Mouse (Mus musculus): ENCODE measurements at regions not wholly inside any gene's neighbourhood (a gene's known extent, or its start where the extent isn't known, plus 50 kb on each side); places are given as distances from the start of the nearest gene placed in this dataset.

- DNase-seq (ENCODE audit: low spot score in 2 of 2), result no peak
Observed at GRCm38 (mm10) chr2:79510485-79511094, 54.0 kb upstream of the Cerkl start.

- no peak for DNase-seq (ENCODE audit: low spot score in 2 of 2)
Observed at GRCm38 (mm10) chr2:79511108-79511507, 54.5 kb upstream of the Cerkl start.

DNA sequence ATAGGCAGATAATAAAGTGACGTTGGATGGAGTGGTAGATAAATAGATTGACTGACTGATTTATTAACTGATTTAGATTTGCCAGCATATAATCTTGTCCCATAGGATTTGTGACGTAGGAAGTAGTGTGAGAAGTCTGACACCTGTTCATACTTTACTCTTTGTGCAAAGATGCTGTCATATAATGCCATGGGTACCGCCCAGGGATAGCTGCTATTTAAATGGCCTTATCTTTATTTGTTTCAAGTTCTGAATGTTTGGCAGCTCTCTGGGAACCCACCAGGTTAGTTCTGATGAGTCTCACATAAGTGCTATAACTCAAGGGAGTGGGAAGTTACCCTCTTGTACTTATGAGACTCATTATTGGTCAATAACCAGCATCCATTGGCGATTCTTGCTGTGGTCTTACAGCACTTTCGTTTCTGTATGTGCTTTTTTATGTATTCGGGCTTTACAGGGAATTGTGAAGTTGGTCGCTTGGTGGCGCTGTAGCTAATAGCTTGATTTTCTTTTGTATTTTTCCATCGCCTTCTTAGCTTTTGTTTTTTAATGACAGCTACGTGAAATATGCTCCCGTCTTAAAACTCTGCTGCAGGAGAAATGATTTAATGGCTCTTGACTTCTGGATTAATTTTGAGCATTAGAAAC lies 55.2 kb upstream of the Cerkl start:
- peak; percentile 19 to 88 for DNase-seq (ENCODE audit: low spot score in 2 of 2)

GRCm38 (mm10) chr2:79512374-79512773 lies 55.8 kb upstream of the Cerkl start:
- DNase-seq (ENCODE audit: low spot score in 2 of 2), result no peak

DNA sequence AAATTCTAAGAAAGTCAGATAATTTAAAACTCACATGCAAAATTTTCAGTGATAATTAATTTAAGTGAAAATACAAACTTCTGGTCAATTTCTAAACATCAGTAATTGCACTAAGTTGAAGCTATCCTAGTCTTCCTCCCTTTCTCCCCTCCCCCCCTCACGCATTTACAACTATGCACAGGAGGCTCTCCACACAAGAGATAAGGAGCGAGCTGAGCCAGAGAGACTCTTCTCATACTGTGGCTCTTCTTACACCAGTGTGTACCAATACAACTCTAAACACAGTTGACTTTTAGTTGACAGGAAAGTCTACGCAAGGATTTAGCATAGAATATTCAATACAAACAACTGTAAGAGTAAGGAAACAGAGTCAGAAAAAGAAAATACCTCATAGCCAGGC lies 57.1 kb upstream of the Cerkl start:
- DNase-seq (ENCODE audit: low spot score in 2 of 2), result no peak

DNA sequence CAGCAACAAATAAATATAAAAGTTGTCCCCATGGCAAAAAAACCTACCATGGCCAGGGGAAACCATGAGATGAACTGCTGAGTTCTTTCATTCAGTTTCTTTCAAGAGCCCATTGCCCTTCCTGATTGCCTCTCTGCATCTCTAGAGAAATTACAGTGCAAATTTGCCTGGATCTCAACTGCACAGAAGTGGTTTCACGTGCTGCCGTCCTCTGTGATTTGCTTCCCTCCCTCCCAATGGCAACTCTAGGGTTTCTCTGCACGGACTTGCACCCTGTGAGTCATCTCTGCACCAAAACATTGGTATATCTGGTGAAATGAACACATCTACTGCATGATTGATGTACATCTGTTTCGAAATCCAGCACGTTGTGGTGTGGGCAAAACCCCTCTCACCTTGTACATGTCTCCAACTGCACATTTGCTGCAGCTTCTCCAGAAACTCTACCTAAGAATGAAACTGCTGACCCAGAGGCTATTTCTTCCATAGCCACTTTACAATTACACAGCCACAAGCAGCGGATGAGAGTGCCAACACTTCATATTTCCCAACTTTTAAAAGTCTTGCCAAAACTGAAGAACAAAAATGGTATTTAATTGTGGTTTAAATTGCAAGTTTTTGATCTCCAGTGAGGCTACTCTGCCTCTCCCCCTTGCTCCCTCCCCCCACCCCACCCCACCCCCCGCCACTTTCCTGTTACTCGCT lies 61.6 kb upstream of the Cerkl start:
- DNase-seq (ENCODE audit: low spot score in 2 of 2), result no peak

GRCm38 (mm10) chr2:79519799-79520449 lies 63.3 kb upstream of the Cerkl start:
- no peak for DNase-seq (ENCODE audit: low spot score in 2 of 2)

- no peak for DNase-seq (ENCODE audit: low spot score in 2 of 2)
Observed at GRCm38 (mm10) chr2:79523441-79523840, 66.9 kb upstream of the Cerkl start.

DNA sequence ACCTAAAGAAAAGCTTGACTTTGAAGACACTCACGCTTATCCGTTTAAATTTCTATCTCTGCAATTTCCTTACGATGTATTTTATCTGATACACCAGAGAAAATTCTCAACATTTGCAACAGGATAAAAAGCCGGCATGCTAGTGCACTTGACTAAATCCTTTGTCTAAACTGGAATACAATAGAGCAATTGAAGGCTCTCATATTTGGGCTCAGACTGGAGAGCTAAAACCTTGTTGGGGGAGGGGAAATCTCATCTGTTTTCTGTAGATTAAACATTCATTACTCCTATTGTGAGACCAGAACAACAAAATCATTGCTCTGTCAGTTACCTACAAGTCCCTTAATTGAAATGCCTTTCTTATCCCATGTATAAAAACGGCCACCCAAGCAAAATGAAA lies 70.9 kb upstream of the Cerkl start:
- DNase-seq (ENCODE audit: low spot score in 2 of 2), result no peak

- DNase-seq (ENCODE audit: low spot score in 2 of 2), result no peak
Observed at GRCm38 (mm10) chr2:79528347-79528990, 71.9 kb upstream of the Cerkl start.

DNA sequence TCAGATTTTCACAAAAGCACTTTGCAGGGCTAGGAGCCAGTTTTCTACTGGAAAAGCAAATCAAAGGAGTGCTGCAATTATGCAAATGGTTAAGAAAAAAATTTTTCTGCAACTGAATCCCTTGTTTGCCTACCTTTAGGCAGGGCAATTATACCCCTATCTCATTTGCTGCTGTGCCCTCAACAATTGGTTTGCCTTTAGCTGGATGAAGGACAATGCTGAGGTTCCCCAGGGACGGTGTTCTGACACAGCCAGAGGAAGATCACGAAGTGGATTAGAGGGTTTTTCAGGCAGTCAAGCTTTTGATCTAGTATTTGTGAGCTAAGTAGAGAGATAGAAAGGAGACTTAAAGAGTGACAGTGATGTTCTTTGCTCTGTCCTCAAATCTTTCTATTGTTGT lies 72.6 kb upstream of the Cerkl start:
- DNase-seq (ENCODE audit: low spot score in 2 of 2), result no peak

DNA sequence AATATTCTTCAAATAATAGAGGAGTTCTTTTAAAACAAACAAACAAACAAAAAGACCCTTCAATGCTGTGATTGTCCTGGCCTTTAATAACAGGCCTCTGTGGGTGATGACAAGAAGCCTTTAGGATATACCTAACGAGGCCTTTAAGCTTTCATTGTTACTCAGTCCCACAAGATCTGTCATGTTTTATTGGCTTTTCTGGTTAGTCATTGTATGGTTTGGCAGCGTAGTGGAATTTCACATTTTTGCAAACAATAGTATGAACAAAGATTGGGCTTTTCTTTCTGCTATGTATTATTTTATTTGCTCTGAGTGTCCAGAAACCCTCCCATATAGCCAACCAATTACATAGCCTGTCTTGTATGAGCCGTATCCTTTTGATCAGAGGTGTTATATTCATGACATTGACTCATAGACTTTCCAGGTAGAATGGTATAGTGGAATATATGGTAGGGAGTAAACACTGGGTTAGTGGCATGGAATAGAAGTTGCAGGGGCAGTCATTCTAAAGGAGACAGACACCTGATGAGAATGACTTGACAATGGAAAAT lies 76.1 kb upstream of the Cerkl start:
- DNase-seq (ENCODE audit: low spot score in 2 of 2), result no peak

DNA sequence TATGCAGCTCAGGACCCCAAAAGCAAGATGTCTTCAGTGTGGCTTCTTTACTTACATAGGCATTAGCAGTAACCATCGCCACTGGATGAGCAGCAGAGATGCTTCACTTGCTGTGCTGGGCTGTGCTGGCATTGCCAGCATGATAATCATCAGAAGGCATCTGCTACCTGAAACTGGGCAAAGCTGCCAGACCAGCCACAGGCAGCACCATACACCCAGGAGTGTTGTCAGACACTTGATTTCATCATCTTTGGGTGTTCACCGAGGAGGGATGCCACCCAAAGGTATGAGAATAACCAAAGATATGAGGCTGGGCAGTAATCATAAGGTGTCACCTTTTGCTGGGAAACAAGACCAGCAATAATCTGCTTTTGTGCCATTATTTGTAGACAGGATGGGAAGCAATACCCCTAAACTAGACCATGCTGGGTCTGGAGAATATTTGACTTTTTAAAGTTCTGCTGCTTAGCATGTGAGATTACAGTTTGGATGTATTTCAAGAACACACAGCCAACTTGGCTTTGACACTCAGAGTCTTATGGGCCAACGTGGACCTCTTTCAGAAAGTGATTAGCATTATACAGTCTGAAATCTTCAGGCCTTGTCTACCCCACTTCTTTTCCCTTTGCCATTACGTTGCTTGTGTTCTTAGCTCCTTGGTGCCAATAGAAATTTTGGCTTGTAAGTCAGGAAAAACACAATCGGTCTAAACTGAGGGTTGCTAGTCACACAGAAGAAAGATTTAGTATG lies 80.7 kb upstream of the Cerkl start:
- DNase-seq (ENCODE audit: low spot score in 2 of 2), result no peak

DNA sequence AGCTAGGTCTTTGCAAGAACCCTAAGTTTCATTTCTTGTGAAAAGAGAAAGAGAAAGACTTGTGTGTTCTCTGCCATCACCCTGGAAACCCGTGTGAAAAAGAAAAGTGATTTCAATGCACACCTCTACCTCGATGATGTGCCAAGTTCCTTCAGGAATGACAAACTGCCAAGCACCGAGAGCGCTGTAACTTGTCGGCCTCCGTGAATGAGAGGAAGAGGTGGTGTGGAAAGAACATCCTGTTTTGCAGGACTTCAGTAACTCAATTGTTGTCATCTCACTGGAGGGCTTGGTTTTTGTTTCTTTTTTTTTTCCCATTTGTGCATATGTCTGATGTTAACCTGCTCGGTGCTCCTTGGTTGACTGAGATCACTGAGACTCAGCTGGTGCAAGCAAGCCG lies 83.8 kb upstream of the Cerkl start:
- DNase-seq (ENCODE audit: low spot score in 2 of 2), result no peak

- DNase-seq (ENCODE audit: low spot score in 2 of 2), result peak in 1 of 2 experiments; percentile 13
Observed at GRCm38 (mm10) chr2:79542191-79542980, 85.8 kb upstream of the Cerkl start.

DNA sequence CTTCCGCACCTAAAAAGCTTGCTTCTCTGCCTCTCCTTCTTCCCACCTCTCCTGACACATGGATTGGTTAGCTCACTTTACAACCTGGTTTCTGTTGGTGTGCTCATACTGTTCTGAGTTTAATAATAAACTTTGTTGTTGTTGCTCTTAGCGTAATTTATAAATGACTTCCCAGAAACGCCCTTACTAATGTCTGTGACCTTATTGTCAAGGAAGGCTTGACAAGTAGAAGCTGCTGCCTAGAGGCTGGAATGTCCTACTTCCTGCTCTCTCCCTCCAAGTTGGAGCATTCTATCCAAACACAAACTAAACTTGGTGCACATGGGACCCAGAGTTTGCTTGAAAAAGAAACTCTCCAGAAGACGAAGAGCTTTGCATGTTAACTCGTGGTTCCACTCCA lies 86.9 kb upstream of the Cerkl start:
- DNase-seq (ENCODE audit: low spot score in 2 of 2), result no peak

- no peak for DNase-seq (ENCODE audit: low spot score in 2 of 2)
Observed at GRCm38 (mm10) chr2:79543948-79544792, 87.6 kb upstream of the Cerkl start.

- DNase-seq (ENCODE audit: low spot score in 2 of 2), result no peak
Observed at GRCm38 (mm10) chr2:79544793-79545260, 88.2 kb upstream of the Cerkl start.

DNA sequence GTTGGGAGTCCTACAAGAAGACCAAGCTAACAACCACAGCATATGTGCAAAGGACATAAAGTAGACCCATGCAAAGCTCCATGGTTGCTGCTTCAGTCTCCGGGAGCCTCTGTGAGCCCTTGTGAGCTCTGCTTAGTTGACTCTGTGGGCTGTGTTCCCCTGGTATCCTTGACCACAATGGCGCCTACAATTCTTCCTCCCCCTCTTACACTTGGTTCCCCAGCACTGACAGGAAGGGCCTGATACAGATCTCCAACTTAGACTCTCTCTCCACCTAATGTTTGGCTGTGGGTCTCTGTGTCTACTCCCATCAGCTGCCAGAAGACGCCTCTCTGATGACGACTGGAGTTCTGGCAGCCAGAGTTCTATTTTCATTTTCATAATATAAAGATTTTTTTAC lies 88.9 kb upstream of the Itprid2 start:
- DNase-seq (ENCODE audit: low spot score in 2 of 2), result no peak
